Mouse (Mus musculus) stomach, postnatal 0 days (tissue): Measurements from ENCODE around the gene Klhl8. TPM values are rescaled to one million over a fixed set of nuclear protein-coding genes. Genes with fewer than 3 reads are reported as not detected.

ENCODE experiments used
- ATAC-seq: fragments of 200-750 bp; cut with Nextera tagmentation; 2 replicates; pipeline ENCODE4 v1.8.0; 2017; ENCODE audit not compliant: low FRiP score, low TSS enrichment
- DNase-seq: peaks from one replicate; pipeline ENCODE4 v3.0.0-alpha.2; 2016; ENCODE audit warnings: low spot score
- H3K27ac ChIP-seq: fragments of 300-500 bp; sonication (generic); replicated peaks from 2 replicates; pipeline ENCODE4 v1.5.1; 2014; ENCODE audit warnings: mild to moderate bottlenecking, control low read depth
- H3K27me3 ChIP-seq: fragments of 300-500 bp; sonication (generic); 2 replicates; pipeline ENCODE4 v1.6.1; 2014; ENCODE audit warnings: low read length; ENCODE audit not compliant: control insufficient read depth, insufficient read depth
- H3K36me3 ChIP-seq: fragments of 300-500 bp; sonication (generic); 2 replicates; pipeline ENCODE4 v1.6.1; 2014; ENCODE audit warnings: low read length, mixed read lengths; ENCODE audit not compliant: control insufficient read depth, insufficient read depth
- H3K4me1 ChIP-seq: fragments of 300-500 bp; sonication (generic); replicated peaks from 2 replicates; pipeline ENCODE4 v1.6.1; 2014; ENCODE audit warnings: antibody characterized with exemption; ENCODE audit not compliant: control insufficient read depth, insufficient read depth
- H3K4me2 ChIP-seq: fragments of 300-500 bp; sonication (generic); replicated peaks from 2 replicates; pipeline ENCODE4 v1.6.1; 2014; ENCODE audit warnings: low read depth, mild to moderate bottlenecking, control low read depth, moderate library complexity
- H3K4me3 ChIP-seq: fragments of 300-500 bp; sonication (generic); 2 replicates; pipeline ENCODE4 v1.5.1; 2014; ENCODE audit warnings: low read depth, low read length, control low read depth
- H3K9ac ChIP-seq: fragments of 300-500 bp; sonication (generic); 2 replicates; pipeline ENCODE4 v1.6.1; 2014; ENCODE audit warnings: mild to moderate bottlenecking, low read length, control low read depth, mixed read lengths
- H3K9me3 ChIP-seq: fragments of 300-500 bp; sonication (generic); 2 replicates; pipeline ENCODE4 v1.6.1; 2016; ENCODE audit warnings: low read length; ENCODE audit not compliant: control insufficient read depth
- CTCF ChIP-seq: IDR thresholded peaks from 2 replicates; pipeline ENCODE4 v1.5.1; 2016; ENCODE audit warnings: antibody characterized with exemption, low read depth, mild to moderate bottlenecking, moderate library complexity
- EP300 ChIP-seq: optimal IDR thresholded peaks from 2 replicates; pipeline ENCODE3; 2016; ENCODE audit warnings: antibody characterized with exemption
- WGBS: fragments of 180-500 bp; shearing (Covaris S2); extraction: QIAGEN DNeasy Blood & Tissue Kit; methylation state at CpG from one replicate; pipeline ENCODE4 v1.1.7; 2014; 5-methylcytosine and 5-hydroxymethylcytosine counted together
- polyA plus RNA-seq: library from polyadenylated mRNA; unstranded; fragments of >200 nt; fragmentation: Nextera tagmentation; extraction: Ambion mirVana; gene quantifications from 2 replicates; pipeline ENCODE4 v1.2.1, GENCODE M21; 2015

The Klhl8 gene
- polyA plus RNA-seq, 1 experiment from 2014 or later = 7.7 TPM

DNA sequence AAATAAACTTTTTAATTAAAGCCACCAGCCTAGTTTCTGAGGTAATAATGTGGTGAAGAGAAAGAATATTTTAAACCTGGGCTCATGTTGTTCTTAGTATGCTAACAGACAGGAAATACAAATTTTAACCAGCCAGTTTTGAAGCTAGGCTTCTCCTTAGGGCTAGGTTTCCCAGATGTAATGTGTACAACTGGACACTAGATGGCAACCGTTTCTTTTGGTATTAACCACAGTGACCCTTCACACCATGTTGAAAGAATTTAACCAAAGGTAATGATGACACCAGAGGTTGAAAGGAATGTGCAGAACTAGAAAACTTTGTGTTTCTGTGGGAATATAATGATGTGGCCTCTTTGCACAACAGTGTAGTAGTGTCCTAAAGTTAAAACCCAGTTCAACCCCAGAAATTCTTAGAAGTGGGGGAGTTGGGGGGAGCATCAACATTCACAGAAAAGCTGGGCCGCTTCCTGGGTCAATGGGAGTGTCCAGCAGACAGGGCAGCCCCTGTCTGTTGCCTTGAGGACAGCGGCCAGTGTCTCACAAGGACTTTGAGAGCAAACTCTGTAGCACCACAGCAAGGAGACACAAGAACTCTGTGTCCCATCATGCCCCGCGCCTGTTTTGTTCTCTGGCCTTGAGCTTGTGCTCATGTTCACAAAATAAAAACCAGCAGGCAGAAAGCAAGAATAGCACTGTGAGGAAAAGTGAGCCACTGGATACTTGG lies 54.6 kb downstream of the Klhl8 start:
- no peaks in the 10 kb centered on the region for H3K27me3 ChIP-seq
- no peaks in the 10 kb centered on the region for H3K9me3 ChIP-seq
- WGBS = 62% methylated on average over 5 of the region's 5 CpGs
- no peak for DNase-seq
- TF ChIP-seq EP300 = no peak
- peak; percentile 83 for TF ChIP-seq CTCF
- H3K36me3 ChIP-seq = peaks cover 6% of the 10 kb centered on the region; the same call in 1 of the 2 replicates
- H3K4me2 ChIP-seq = no peak overlapping the region
- no peaks in the 10 kb centered on the region for H3K4me1 ChIP-seq
- ATAC-seq = peak; percentile 78
- H3K9ac ChIP-seq = no peak overlapping the region
- H3K27ac ChIP-seq = no peak overlapping the region
- no peak overlapping the region for H3K4me3 ChIP-seq

GRCm38 (mm10) chr5:103855483-103856211 lies 55.4 kb downstream of the Klhl8 start:
- 67% methylated on average over 14 of the region's 14 CpGs for WGBS
- Histone ChIP-seq H3K9ac (no peak overlapping the region), H3K4me3 (no peak overlapping the region), H3K36me3 (peaks cover 11% of the 10 kb centered on the region; the same call in 1 of the 2 replicates), H3K9me3 (no peaks in the 10 kb centered on the region), H3K4me2 (no peak overlapping the region), H3K4me1 (no peaks in the 10 kb centered on the region), H3K27ac (no peak overlapping the region), H3K27me3 (no peaks in the 10 kb centered on the region)
- TF ChIP-seq EP300 (no peak), CTCF (no peak)
- DNase-seq = peak; percentile 52
- peak; percentile 90 for ATAC-seq

- DNase-seq (no peak), ATAC-seq (no peak)
- H3K9me3 ChIP-seq = no peaks in the 10 kb centered on the region
- 90% methylated on average over 5 of the region's 5 CpGs for WGBS
- TF ChIP-seq EP300 (no peak), CTCF (no peak)
- H3K9ac ChIP-seq = no peak overlapping the region
- no peaks in the 10 kb centered on the region for H3K27me3 ChIP-seq
- H3K27ac ChIP-seq = no peak overlapping the region
- no peak overlapping the region for H3K4me3 ChIP-seq
- H3K4me2 ChIP-seq = no peak overlapping the region
- H3K36me3 ChIP-seq = peaks cover 13% of the 10 kb centered on the region; the same call in 1 of the 2 replicates
- no peaks in the 10 kb centered on the region for H3K4me1 ChIP-seq
Measured at GRCm38 (mm10) chr5:103854807-103855194, 56.3 kb downstream of the Klhl8 start.

- peaks cover 18% of the 10 kb centered on the region; the same call in 1 of the 2 replicates for H3K36me3 ChIP-seq
- H3K9me3 ChIP-seq = no peaks in the 10 kb centered on the region
- DNase-seq = no peak
- no peaks in the 10 kb centered on the region for H3K4me1 ChIP-seq
- TF ChIP-seq CTCF = peak; percentile 34
- no peak for TF ChIP-seq EP300
- no peaks in the 10 kb centered on the region for H3K27me3 ChIP-seq
- H3K27ac ChIP-seq = no peak overlapping the region
- ATAC-seq = no peak
- 74% methylated on average over 17 of the region's 17 CpGs for WGBS
- H3K9ac ChIP-seq = no peak overlapping the region
- no peak overlapping the region for H3K4me2 ChIP-seq
- H3K4me3 ChIP-seq = no peak overlapping the region
Measured at GRCm38 (mm10) chr5:103854041-103854806, 56.8 kb downstream of the Klhl8 start.

DNA sequence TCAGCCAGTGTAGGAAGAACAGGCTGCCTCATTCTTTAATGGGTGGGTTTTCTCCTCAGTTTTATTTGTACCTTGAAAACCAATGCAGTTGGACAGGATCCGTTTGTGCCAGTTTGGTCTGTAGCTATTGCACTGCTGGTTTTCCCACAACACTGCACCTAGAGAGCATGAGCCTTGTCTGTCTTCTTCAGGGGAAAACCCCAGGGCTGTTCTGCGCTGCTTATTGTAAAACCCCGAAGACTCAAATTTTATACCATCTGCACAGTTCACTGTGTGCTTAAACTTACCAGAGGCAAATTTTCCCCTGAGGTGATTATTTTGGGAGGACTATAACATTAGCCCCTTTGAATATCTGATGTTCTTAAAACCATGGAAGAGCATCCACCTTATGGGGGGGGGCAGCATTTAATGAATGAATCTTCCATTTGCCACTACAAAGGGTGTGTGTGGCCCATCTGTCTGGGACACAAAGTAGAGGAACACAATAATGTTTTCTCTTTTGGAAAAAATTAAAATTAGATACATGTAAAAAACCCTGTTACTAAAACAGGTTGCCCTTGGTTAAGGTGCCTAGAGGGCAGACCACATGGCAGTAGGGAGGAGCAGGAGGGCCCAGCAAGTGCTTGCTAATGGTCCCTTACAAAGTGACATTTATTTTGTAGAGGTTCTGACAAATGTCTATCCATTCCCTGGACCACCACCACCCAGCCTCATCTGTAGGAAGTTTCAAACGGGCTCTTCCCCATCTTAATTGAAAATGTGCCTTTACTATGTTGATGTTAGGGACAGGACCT lies 58.1 kb downstream of the Klhl8 start:
- DNase-seq = no peak
- no peak for TF ChIP-seq EP300
- no peak for TF ChIP-seq CTCF
- Histone ChIP-seq H3K9ac (no peak overlapping the region), H3K27ac (no peak overlapping the region), H3K4me1 (no peaks in the 10 kb centered on the region), H3K4me3 (no peak overlapping the region), H3K4me2 (no peak overlapping the region), H3K27me3 (no peaks in the 10 kb centered on the region), H3K9me3 (no peaks in the 10 kb centered on the region), H3K36me3 (peaks cover 18% of the 10 kb centered on the region; the same call in 1 of the 2 replicates)
- ATAC-seq = no peak
- 84% methylated on average over 4 of the region's 4 CpGs for WGBS
